Mouse (Mus musculus): Measurements from ENCODE around the gene Brd7. TPM values are rescaled to one million over a fixed set of nuclear protein-coding genes. Genes with fewer than 3 reads are reported as not detected.

Gene Brd7
- polyA plus RNA-seq, 1 experiment, result 101 TPM

DNA sequence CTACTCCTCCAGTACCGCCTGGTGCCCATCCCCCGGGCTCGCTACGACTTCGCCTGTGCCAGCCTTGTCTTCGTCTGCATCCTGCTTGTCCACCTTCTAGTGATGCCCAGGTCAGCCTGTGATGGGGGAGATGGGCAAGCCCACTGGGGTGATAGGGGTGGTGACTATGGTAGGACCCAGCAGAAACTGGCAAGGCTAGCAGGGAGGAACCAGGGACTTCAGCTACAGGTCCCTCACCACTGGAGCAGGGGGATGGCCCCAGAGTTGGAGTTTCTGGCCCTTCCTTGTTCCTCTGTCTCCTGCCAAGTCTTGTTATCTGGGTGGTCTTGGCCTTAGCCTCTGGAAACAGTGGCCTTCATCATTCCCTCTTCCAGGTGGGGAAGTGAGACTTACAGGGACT, 41.9 kb downstream of the Brd7 start:
- no peak overlapping the region for H3K27ac ChIP-seq (ENCODE audit: insufficient read depth, low read length)
- no peaks in the 10 kb centered on the region for H3K36me3 ChIP-seq (ENCODE audit: control insufficient read depth, insufficient read depth, low read length, poor library complexity, severe bottlenecking)
- no peak overlapping the region for H3K4me3 ChIP-seq (ENCODE audit: low read depth, low read length)
- no peak for TF ChIP-seq POLR2A (IDR thresholded peaks at IDR 0.05; ENCODE audit: insufficient read depth, low read length)
- no peak for TF ChIP-seq CTCF (IDR thresholded peaks at IDR 0.05; ENCODE audit: low read depth, low read length)
- TF ChIP-seq EP300 (IDR thresholded peaks at IDR 0.05; ENCODE audit: insufficient read depth, low read depth, low read length), result no peak
- no peaks in the 10 kb centered on the region for H3K4me1 ChIP-seq (ENCODE audit: control insufficient read depth, insufficient read depth, low read length)
- H3K9me3 ChIP-seq (replicated peaks; ENCODE audit: control insufficient read depth, insufficient read depth, low read length, poor library complexity, severe bottlenecking), result no peaks in the 10 kb centered on the region
- H3K27me3 ChIP-seq (ENCODE audit: control insufficient read depth, insufficient read depth, low read length, poor library complexity, severe bottlenecking), result no peaks in the 10 kb centered on the region
- H3K9ac ChIP-seq (ENCODE audit: low read depth, poor library complexity, severe bottlenecking), result no peak overlapping the region

DNA sequence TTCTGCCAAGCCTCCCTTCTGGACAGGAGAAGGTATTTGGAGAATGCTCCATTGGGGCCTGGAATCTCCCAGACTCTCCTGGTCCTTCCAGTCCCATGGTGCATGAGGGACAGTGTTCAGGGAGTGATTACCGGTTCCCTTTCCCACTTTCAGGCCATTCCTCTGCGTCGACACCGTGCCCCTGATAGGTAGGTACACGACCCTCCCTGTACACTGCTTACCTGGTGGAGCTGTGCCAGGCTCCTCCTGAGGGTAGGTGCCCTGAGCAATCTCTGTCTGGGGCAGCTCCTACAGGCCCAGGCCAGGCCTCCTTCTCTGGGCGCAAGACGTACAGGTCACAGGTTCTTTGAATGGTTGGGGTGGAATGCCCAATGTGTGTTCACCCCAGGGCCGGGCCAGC, 43.8 kb downstream of the Brd7 start:
- Histone ChIP-seq H3K36me3 (ENCODE audit: control insufficient read depth, insufficient read depth, low read length, poor library complexity, severe bottlenecking) (no peaks in the 10 kb centered on the region), H3K27ac (ENCODE audit: insufficient read depth, low read length) (no peak overlapping the region), H3K9me3 (replicated peaks; ENCODE audit: control insufficient read depth, insufficient read depth, low read length, poor library complexity, severe bottlenecking) (no peaks in the 10 kb centered on the region), H3K9ac (ENCODE audit: low read depth, poor library complexity, severe bottlenecking) (no peak overlapping the region), H3K27me3 (ENCODE audit: control insufficient read depth, insufficient read depth, low read length, poor library complexity, severe bottlenecking) (no peaks in the 10 kb centered on the region), H3K4me3 (ENCODE audit: low read depth, low read length) (no peak overlapping the region), H3K4me1 (ENCODE audit: control insufficient read depth, insufficient read depth, low read length) (no peaks in the 10 kb centered on the region)
- no peak for TF ChIP-seq CTCF (IDR thresholded peaks at IDR 0.05; ENCODE audit: low read depth, low read length)

DNA sequence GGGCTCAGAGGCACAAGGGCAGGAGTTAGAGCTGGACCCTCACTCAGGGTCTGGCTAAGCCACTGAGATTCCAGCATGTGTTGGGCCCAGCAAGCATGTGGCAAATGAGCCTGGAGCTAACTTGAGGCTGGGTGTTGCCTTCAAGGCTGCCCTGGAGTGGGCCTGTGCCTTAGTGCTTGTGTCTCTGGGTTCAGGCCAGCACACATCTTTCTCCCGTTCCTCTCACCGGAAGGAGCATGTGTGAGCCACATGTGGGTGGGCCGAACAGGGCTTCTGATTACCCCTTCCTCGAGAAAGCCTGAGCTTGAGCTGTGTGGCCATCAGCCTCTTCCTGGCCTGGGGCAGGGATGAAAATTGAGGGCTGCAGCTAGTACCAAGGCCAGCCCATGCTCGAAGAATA, 44.7 kb downstream of the Brd7 start:
- no peaks in the 10 kb centered on the region for H3K9me3 ChIP-seq (replicated peaks; ENCODE audit: control insufficient read depth, insufficient read depth, low read length, poor library complexity, severe bottlenecking)
- H3K9ac ChIP-seq (ENCODE audit: low read depth, poor library complexity, severe bottlenecking), result no peak overlapping the region
- no peak overlapping the region for H3K4me3 ChIP-seq (ENCODE audit: low read depth, low read length)
- no peaks in the 10 kb centered on the region for H3K27me3 ChIP-seq (ENCODE audit: control insufficient read depth, insufficient read depth, low read length, poor library complexity, severe bottlenecking)
- H3K27ac ChIP-seq (ENCODE audit: insufficient read depth, low read length), result no peak overlapping the region
- H3K4me1 ChIP-seq (ENCODE audit: control insufficient read depth, insufficient read depth, low read length), result no peaks in the 10 kb centered on the region
- TF ChIP-seq CTCF (IDR thresholded peaks at IDR 0.05; ENCODE audit: low read depth, low read length) (no peak), EP300 (IDR thresholded peaks at IDR 0.05; ENCODE audit: insufficient read depth, low read depth, low read length) (no peak), POLR2A (IDR thresholded peaks at IDR 0.05; ENCODE audit: insufficient read depth, low read length) (no peak)
- no peaks in the 10 kb centered on the region for H3K36me3 ChIP-seq (ENCODE audit: control insufficient read depth, insufficient read depth, low read length, poor library complexity, severe bottlenecking)

DNA sequence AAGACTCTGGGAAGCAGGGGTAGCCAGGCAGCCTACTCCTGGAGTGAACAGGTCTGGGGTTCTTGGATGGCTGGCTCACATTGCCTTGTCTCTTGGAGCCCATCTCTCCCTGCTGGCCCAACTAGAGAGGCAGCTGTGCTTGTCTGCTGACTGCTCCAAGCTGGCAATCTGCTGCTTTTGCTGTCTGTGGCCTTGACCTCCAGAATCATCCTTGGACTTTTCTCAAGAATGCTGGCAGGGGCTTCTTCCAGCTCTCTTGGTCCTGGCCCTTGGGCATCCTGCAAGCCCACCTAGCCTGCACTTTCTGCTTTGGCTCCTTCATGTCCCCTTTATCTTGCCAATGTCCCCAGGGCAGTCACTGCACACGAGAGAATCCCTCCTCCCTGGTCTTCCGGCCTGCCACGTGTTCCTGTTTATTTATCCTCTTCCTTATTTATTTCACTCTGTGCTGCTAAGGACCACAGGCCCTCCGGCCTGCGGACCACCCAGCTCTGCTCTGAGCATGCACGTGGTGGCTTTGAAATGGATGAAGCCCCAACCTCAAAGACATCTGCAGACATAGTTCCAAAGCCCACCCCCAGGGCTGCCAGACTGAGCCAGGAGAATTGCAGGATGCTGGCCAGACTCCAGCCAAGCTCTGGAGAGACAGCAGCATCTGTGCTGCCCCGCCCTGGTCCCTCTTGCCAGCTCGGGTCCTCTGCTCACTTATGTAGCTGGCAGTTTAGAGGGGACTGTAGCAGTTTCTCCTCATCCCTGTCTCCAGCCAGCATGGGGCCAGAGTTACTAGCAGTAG, 45.7 kb downstream of the Brd7 start:
- H3K9me3 ChIP-seq (replicated peaks; ENCODE audit: control insufficient read depth, insufficient read depth, low read length, poor library complexity, severe bottlenecking), result no peaks in the 10 kb centered on the region
- no peak overlapping the region for H3K27ac ChIP-seq (ENCODE audit: insufficient read depth, low read length)
- no peak overlapping the region for H3K4me3 ChIP-seq (ENCODE audit: low read depth, low read length)
- TF ChIP-seq CTCF (IDR thresholded peaks at IDR 0.05; ENCODE audit: low read depth, low read length) (no peak), POLR2A (IDR thresholded peaks at IDR 0.05; ENCODE audit: insufficient read depth, low read length) (no peak), EP300 (IDR thresholded peaks at IDR 0.05; ENCODE audit: insufficient read depth, low read depth, low read length) (no peak)
- no peaks in the 10 kb centered on the region for H3K36me3 ChIP-seq (ENCODE audit: control insufficient read depth, insufficient read depth, low read length, poor library complexity, severe bottlenecking)
- no peaks in the 10 kb centered on the region for H3K27me3 ChIP-seq (ENCODE audit: control insufficient read depth, insufficient read depth, low read length, poor library complexity, severe bottlenecking)
- no peaks in the 10 kb centered on the region for H3K4me1 ChIP-seq (ENCODE audit: control insufficient read depth, insufficient read depth, low read length)
- no peak overlapping the region for H3K9ac ChIP-seq (ENCODE audit: low read depth, poor library complexity, severe bottlenecking)

DNA sequence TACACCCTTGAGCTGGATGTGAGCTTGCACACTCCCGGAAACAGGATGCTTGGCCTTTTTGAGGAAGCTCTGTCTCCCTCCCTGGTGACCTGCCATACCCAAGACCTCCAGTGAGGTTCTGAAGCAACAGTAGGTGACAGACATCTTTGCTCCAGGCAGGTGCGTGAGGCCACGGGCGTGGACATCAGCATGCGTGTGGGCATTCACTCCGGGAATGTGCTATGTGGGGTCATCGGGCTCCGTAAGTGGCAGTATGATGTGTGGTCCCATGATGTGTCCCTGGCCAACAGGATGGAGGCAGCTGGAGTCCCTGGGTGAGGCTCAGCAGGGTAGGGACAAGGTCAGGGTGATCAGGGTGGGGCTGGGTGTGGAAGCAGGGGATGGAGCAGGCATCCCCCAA, 46.7 kb downstream of the Brd7 start:
- H3K9ac ChIP-seq (ENCODE audit: low read depth, poor library complexity, severe bottlenecking), result no peak overlapping the region
- no peak overlapping the region for H3K4me3 ChIP-seq (ENCODE audit: low read depth, low read length)
- H3K27me3 ChIP-seq (ENCODE audit: control insufficient read depth, insufficient read depth, low read length, poor library complexity, severe bottlenecking), result no peaks in the 10 kb centered on the region
- H3K4me1 ChIP-seq (ENCODE audit: control insufficient read depth, insufficient read depth, low read length), result no peaks in the 10 kb centered on the region
- no peaks in the 10 kb centered on the region for H3K36me3 ChIP-seq (ENCODE audit: control insufficient read depth, insufficient read depth, low read length, poor library complexity, severe bottlenecking)
- H3K27ac ChIP-seq (ENCODE audit: insufficient read depth, low read length), result no peak overlapping the region
- TF ChIP-seq CTCF (IDR thresholded peaks at IDR 0.05; ENCODE audit: low read depth, low read length), result no peak
- no peak for TF ChIP-seq POLR2A (IDR thresholded peaks at IDR 0.05; ENCODE audit: insufficient read depth, low read length)
- TF ChIP-seq EP300 (IDR thresholded peaks at IDR 0.05; ENCODE audit: insufficient read depth, low read depth, low read length), result no peak
- H3K9me3 ChIP-seq (replicated peaks; ENCODE audit: control insufficient read depth, insufficient read depth, low read length, poor library complexity, severe bottlenecking), result no peaks in the 10 kb centered on the region

DNA sequence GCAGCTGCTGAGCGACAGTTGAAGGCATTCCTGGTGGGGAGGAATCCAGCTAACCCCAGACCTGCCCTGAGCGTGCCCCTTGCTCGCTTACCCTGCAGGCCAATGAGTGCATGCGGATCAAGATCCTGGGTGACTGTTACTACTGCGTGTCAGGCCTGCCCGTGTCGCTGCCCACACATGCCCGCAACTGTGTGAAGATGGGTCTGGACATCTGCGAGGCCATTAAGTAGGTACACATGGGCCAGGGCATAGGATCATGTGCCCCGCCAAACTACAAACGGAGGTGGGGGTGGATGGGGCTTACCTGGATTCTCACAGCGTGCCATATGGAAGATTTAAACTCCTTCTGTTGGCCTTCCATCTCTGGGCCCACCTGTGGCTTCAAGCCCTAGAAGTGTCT, 48.0 kb downstream of the Brd7 start:
- TF ChIP-seq POLR2A (IDR thresholded peaks at IDR 0.05; ENCODE audit: insufficient read depth, low read length) (no peak), CTCF (IDR thresholded peaks at IDR 0.05; ENCODE audit: low read depth, low read length) (no peak), EP300 (IDR thresholded peaks at IDR 0.05; ENCODE audit: insufficient read depth, low read depth, low read length) (no peak)
- Histone ChIP-seq H3K4me3 (ENCODE audit: low read depth, low read length) (no peak overlapping the region), H3K27ac (ENCODE audit: insufficient read depth, low read length) (no peak overlapping the region), H3K9me3 (replicated peaks; ENCODE audit: control insufficient read depth, insufficient read depth, low read length, poor library complexity, severe bottlenecking) (no peaks in the 10 kb centered on the region), H3K27me3 (ENCODE audit: control insufficient read depth, insufficient read depth, low read length, poor library complexity, severe bottlenecking) (no peaks in the 10 kb centered on the region), H3K4me1 (ENCODE audit: control insufficient read depth, insufficient read depth, low read length) (no peaks in the 10 kb centered on the region), H3K36me3 (ENCODE audit: control insufficient read depth, insufficient read depth, low read length, poor library complexity, severe bottlenecking) (no peaks in the 10 kb centered on the region), H3K9ac (ENCODE audit: low read depth, poor library complexity, severe bottlenecking) (no peak overlapping the region)

All from ES-Bruce4 (cell line).